Mouse (Mus musculus) forebrain, embryonic 13.5 days (tissue): ENCODE results near the gene Atat1. TPM values are rescaled to one million over a fixed set of nuclear protein-coding genes. Genes with fewer than 3 reads are reported as not detected.
A peak's percentile ranks its signal among the peaks of the same experiment; 100 is the strongest.

ENCODE experiments used
- ATAC-seq: fragments of 200-750 bp; cut with Nextera tagmentation; 2 replicates; pipeline ENCODE4 v1.8.0; 2017
- H3K27ac ChIP-seq: fragments of 300-500 bp; sonication (generic); 2 replicates; pipeline ENCODE4 v1.5.1; 2015; ENCODE audit warnings: inconsistent platforms, mild to moderate bottlenecking, moderate library complexity
- H3K27me3 ChIP-seq: fragments of 300-500 bp; sonication (generic); 2 replicates; pipeline ENCODE4 v1.6.1; 2015; ENCODE audit warnings: mild to moderate bottlenecking, inconsistent platforms
- H3K36me3 ChIP-seq: fragments of 300-500 bp; sonication (generic); 2 replicates; pipeline ENCODE4 v1.6.1; 2015; ENCODE audit warnings: mild to moderate bottlenecking, inconsistent platforms; ENCODE audit not compliant: poor library complexity, severe bottlenecking
- H3K4me1 ChIP-seq: fragments of 300-500 bp; sonication (generic); 2 replicates; pipeline ENCODE4 v1.6.1; 2015; ENCODE audit warnings: inconsistent platforms
- H3K4me2 ChIP-seq: fragments of 300-500 bp; sonication (generic); 2 replicates; pipeline ENCODE4 v1.6.1; 2015; ENCODE audit warnings: inconsistent platforms, mild to moderate bottlenecking, moderate library complexity
- H3K4me3 ChIP-seq: fragments of 300-500 bp; sonication (generic); 2 replicates; pipeline ENCODE4 v1.5.1; 2015; ENCODE audit warnings: mild to moderate bottlenecking, inconsistent platforms
- H3K9ac ChIP-seq: fragments of 300-500 bp; sonication (generic); 2 replicates; pipeline ENCODE4 v1.6.1; 2015; ENCODE audit warnings: mild to moderate bottlenecking, inconsistent platforms
- H3K9me3 ChIP-seq: fragments of 300-500 bp; sonication (generic); replicated peaks from 2 replicates; pipeline ENCODE4 v1.6.1; 2016; ENCODE audit warnings: inconsistent platforms
- WGBS: fragments of 180-500 bp; shearing (Covaris S2); methylation state at CpG from one replicate; pipeline ENCODE4 v1.1.7; 2015; 5-methylcytosine and 5-hydroxymethylcytosine counted together
- polyA plus RNA-seq: library from polyadenylated mRNA; unstranded; fragments of >200 nt; fragmentation: Nextera tagmentation; extraction: Ambion mirVana; gene quantifications from 2 replicates; pipeline ENCODE4 v1.2.1, GENCODE M21; 2015

Atat1 gene
- polyA plus RNA-seq, 1 experiment from 2014 or later: 331 TPM

- H3K36me3 ChIP-seq: peaks cover 69% of the 10 kb centered on the region
- H3K4me2 ChIP-seq: peak within 1 kb of the TSS; percentile 99
- WGBS: under 1% methylated on average over 79 of the region's 86 CpGs
- no peaks in the 10 kb centered on the region for H3K9me3 ChIP-seq
- H3K4me3 ChIP-seq: peak within 1 kb of the TSS; percentile 77
- peaks cover 24% of the 10 kb centered on the region for H3K4me1 ChIP-seq
- H3K9ac ChIP-seq: peak within 1 kb of the TSS; percentile 87
- peak; percentile 93 for ATAC-seq
- H3K27ac ChIP-seq: peak within 1 kb of the TSS; percentile 94
- no peaks in the 10 kb centered on the region for H3K27me3 ChIP-seq
These were observed 12.9 kb downstream of the Atat1 start, which contains the start of gene 2310061I04Rik for GRCm38 (mm10) chr17:35896781-35897643. 2310061I04Rik (minus strand) TSS chr17:35897431.

- Histone ChIP-seq H3K27me3 (no peaks in the 10 kb centered on the region), H3K4me1 (no peaks in the 10 kb centered on the region), H3K4me3 (no peak overlapping the region), H3K4me2 (no peak overlapping the region), H3K9me3 (no peaks in the 10 kb centered on the region), H3K9ac (no peak overlapping the region), H3K27ac (no peak overlapping the region), H3K36me3 (peaks cover 99% of the 10 kb centered on the region)
- WGBS: 83% methylated on average over 14 of the region's 17 CpGs
- no peak for ATAC-seq
These were observed 22.1 kb downstream of the Atat1 start for GRCm38 (mm10) chr17:35887725-35888124.

DNA sequence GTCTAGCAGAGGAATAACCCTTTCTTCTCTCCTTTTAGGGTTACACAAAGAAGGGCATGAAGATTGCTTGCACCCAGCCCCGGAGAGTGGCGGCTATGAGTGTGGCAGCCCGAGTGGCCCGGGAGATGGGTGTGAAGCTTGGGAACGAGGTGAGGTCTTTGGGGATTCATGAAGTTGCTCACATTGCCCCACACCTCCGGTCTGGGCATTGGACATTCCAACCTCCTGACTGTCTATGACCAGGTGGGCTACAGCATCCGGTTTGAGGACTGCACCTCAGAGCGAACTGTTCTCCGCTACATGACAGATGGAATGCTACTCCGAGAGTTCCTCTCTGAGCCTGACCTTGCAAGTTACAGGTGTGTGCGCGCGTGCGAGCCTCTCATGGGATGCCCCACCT lies 26.1 kb downstream of the Atat1 start:
- H3K27ac ChIP-seq: no peak overlapping the region
- 95% methylated on average over 14 of the region's 14 CpGs for WGBS
- no peak overlapping the region for H3K9ac ChIP-seq
- no peaks in the 10 kb centered on the region for H3K9me3 ChIP-seq
- H3K4me1 ChIP-seq: peaks cover 15% of the 10 kb centered on the region
- no peak overlapping the region for H3K4me2 ChIP-seq
- H3K27me3 ChIP-seq: no peaks in the 10 kb centered on the region
- H3K4me3 ChIP-seq: no peak overlapping the region
- H3K36me3 ChIP-seq: peaks cover 76% of the 10 kb centered on the region
- ATAC-seq: no peak

- H3K27me3 ChIP-seq: no peaks in the 10 kb centered on the region
- H3K4me3 ChIP-seq: no peak overlapping the region
- no peak for ATAC-seq
- peaks cover 15% of the 10 kb centered on the region for H3K4me1 ChIP-seq
- H3K27ac ChIP-seq: no peak overlapping the region
- no peak overlapping the region for H3K9ac ChIP-seq
- H3K4me2 ChIP-seq: no peak overlapping the region
- H3K36me3 ChIP-seq: peaks cover 67% of the 10 kb centered on the region
- H3K9me3 ChIP-seq: no peaks in the 10 kb centered on the region
- WGBS: 95% methylated on average over 17 of the region's 17 CpGs
These were observed 27.0 kb downstream of the Atat1 start for GRCm38 (mm10) chr17:35882924-35883323.

DNA sequence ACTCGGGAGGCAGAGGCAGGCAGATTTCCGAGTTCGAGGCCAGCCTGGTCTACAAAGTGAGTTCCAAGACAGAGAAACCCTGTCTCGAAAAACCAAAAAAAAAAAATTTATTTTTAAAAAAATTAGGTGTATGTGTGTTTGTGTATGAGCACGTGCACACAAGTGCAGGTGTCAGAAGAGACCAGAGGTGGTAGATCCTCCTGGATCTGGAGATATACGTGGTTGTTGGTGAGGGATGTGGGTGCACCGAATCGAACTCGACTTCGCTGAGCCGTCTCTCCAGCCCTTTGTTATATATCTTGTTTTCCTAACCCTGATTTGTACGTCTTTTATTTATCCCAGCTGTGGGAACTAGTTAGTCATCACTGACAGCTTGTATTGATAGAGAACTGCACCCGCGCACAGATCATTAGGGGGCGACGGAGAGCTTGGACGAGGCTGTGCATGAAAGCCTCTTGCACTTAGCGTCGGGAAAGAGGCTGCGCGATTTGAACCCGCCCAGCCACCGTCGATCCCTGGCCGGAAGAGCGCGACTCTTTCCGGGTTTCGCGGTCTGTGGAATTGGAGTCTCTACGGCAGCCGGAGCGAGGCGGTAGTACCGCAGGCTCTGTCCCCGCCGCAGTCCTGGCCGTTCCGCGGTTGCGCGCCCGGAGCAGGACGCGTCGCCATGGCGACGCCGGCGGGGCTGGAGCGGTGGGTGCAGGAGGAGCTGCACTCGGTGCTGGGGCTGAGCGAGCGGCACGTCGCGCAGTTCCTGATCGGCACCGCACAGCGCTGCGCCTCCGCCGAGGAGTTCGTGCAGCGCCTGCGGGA lies 30.4 kb downstream of the Atat1 start, which contains the start of gene Dhx16:
TSS of gene Dhx16 (plus strand) at position 575 of the 813 bp plus-strand sequence.
- Histone ChIP-seq H3K27ac (peak within 1 kb of the TSS; percentile 75), H3K27me3 (no peaks in the 10 kb centered on the region), H3K9ac (peak within 1 kb of the TSS; percentile 83), H3K36me3 (peaks cover 56% of the 10 kb centered on the region), H3K4me2 (peak within 1 kb of the TSS; percentile 88), H3K4me3 (peak within 1 kb of the TSS; percentile 99), H3K9me3 (no peaks in the 10 kb centered on the region), H3K4me1 (peaks cover 15% of the 10 kb centered on the region)
- 5% methylated on average over 66 of the region's 66 CpGs for WGBS
- ATAC-seq: peak; percentile 94

DNA sequence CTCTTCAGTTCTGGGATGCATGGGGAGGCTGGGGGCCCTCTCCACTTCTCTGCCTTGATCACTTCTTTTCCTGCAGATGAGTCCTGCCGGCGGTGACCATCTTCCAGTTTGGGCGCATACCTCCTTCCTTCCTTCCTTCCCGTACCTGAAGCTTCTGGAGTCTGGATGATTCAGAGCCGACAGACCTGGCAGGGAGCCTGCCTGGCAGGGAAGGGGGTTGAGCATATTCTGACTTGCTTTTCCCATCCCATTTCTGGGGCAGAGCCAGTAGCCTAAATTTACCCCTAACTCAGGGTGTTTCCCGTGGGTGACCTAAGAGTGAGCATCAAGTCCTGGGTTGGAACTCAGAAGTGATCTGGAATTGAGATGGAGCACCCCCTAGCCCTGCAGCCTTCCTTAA lies 35.2 kb downstream of the Atat1 start:
- H3K36me3 ChIP-seq: peaks cover 49% of the 10 kb centered on the region
- peaks cover 37% of the 10 kb centered on the region for H3K4me1 ChIP-seq
- ATAC-seq: no peak
- H3K27ac ChIP-seq: no peak overlapping the region; the same call in 1 of the 2 replicates
- H3K4me2 ChIP-seq: no peak overlapping the region
- WGBS: 91% methylated on average over 6 of the region's 6 CpGs
- peaks cover 4% of the 10 kb centered on the region; the same call in 1 of the 2 replicates for H3K9me3 ChIP-seq
- H3K9ac ChIP-seq: no peak overlapping the region; the same call in 1 of the 2 replicates
- H3K4me3 ChIP-seq: no peak overlapping the region
- no peaks in the 10 kb centered on the region for H3K27me3 ChIP-seq

DNA sequence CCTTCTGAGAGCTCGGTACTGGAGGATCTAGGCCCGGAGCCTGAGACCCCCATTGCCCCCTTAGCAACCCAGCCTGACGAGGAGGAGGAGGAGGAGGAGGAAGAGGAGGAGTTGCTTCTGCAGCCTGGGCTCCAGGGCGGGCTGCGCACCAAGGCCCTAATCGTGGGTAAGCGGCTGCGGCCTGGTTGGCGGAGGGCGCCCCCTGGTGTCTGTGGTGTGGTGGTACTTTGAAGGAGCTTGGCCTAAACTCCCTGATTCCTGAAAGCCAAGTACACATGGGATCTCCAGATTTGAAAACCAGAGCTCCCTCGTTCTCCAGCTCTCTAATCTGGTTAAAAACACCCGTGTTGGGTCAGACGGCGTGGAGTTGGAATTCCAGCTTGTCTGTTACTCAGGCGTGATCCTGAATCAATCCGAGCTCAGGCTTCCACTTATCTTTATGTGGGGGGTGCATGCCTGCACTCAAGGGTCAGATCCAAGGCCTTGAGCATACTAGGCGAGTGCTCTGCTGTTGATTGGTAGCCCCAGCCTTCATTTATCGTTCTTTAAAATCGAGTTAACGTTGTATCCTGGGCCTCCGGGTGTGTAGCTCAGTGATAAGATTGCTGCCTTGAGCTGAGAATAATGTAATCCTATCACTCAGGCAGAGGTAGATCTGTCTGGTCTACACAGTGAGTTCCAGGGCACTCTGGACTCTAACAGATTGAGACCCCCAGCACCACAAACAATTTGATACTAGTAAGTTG lies 35.9 kb downstream of the Atat1 start:
- peak overlapping the region; percentile 43 for H3K9ac ChIP-seq
- no peak overlapping the region; the same call in 1 of the 2 replicates for H3K4me3 ChIP-seq
- H3K4me1 ChIP-seq: peaks cover 45% of the 10 kb centered on the region

GRCm38 (mm10) chr17:35870884-35871696 lies 38.8 kb downstream of the Atat1 start:
- Histone ChIP-seq H3K36me3 (peaks cover 46% of the 10 kb centered on the region), H3K4me3 (peak overlapping the region; percentile 77; the same call in 1 of the 2 replicates), H3K9ac (peak overlapping the region; percentile 91), H3K27ac (peak overlapping the region; percentile 21; the same call in 1 of the 2 replicates), H3K27me3 (no peaks in the 10 kb centered on the region), H3K9me3 (peaks cover 4% of the 10 kb centered on the region; the same call in 1 of the 2 replicates), H3K4me2 (peak overlapping the region; percentile 100), H3K4me1 (peaks cover 68% of the 10 kb centered on the region)
- no peak for ATAC-seq
- 94% methylated on average over 8 of the region's 8 CpGs for WGBS

More for the DNA sequence above, 35.9 kb downstream of the Atat1 start:
- WGBS: 32% methylated on average over 21 of the region's 21 CpGs
- Histone ChIP-seq H3K9me3 (peaks cover 4% of the 10 kb centered on the region; the same call in 1 of the 2 replicates), H3K27me3 (no peaks in the 10 kb centered on the region), H3K4me2 (peak overlapping the region; percentile 34), H3K27ac (peak overlapping the region; percentile 35; the same call in 1 of the 2 replicates), H3K36me3 (peaks cover 49% of the 10 kb centered on the region)
- ATAC-seq: peak; percentile 59

GRCm38 (mm10) chr17:35870151-35870883 lies 39.6 kb downstream of the Atat1 start:
- ATAC-seq: no peak
- H3K27ac ChIP-seq: peak overlapping the region; percentile 21; the same call in 1 of the 2 replicates
- H3K4me2 ChIP-seq: peak overlapping the region; percentile 100
- peaks cover 69% of the 10 kb centered on the region for H3K4me1 ChIP-seq
- peak overlapping the region; percentile 91 for H3K9ac ChIP-seq
- H3K27me3 ChIP-seq: no peaks in the 10 kb centered on the region
- 77% methylated on average over 9 of the region's 9 CpGs for WGBS
- H3K36me3 ChIP-seq: peaks cover 40% of the 10 kb centered on the region
- H3K4me3 ChIP-seq: peak overlapping the region; percentile 77
- H3K9me3 ChIP-seq: peaks cover 4% of the 10 kb centered on the region; the same call in 1 of the 2 replicates

GRCm38 (mm10) chr17:35869346-35870067 lies 40.4 kb downstream of the Atat1 start:
- peak overlapping the region; percentile 91 for H3K9ac ChIP-seq
- H3K4me1 ChIP-seq: peaks cover 77% of the 10 kb centered on the region
- H3K9me3 ChIP-seq: peaks cover 4% of the 10 kb centered on the region; the same call in 1 of the 2 replicates
- 7% methylated on average over 7 of the region's 7 CpGs for WGBS
- no peak for ATAC-seq
- H3K27ac ChIP-seq: peak overlapping the region; percentile 25
- H3K4me2 ChIP-seq: peak overlapping the region; percentile 100
- H3K27me3 ChIP-seq: no peaks in the 10 kb centered on the region
- H3K36me3 ChIP-seq: peaks cover 32% of the 10 kb centered on the region
- peak overlapping the region; percentile 77 for H3K4me3 ChIP-seq
